In genomic region chr17:15826444-15826909, GRCm38 (mm10) we compare ENCODE assay signal across 8 mouse cellular contexts. TPM values are rescaled to one million over a fixed set of nuclear protein-coding genes. Genes with fewer than 3 reads are reported as not detected.
DNase-seq lines count a peak whose midpoint lies in the region; ATAC-seq and TF ChIP-seq lines count a peak whose summit lies in the region.

No protein-coding gene starts in this region.

- peak overlapping the region; percentile 78 for H3K27ac ChIP-seq in brown adipose tissue, adult 24 weeks (replicated peaks; ENCODE audit: low read depth, low read length)
- peak overlapping the region; percentile 74 for H3K27ac ChIP-seq in forebrain, embryonic 11.5 days (ENCODE audit: low read depth, low read length)
- peak overlapping the region; percentile 90 for H3K27ac ChIP-seq in heart, embryonic 16.5 days (ENCODE audit: low read length)
- no peak overlapping the region for H3K27ac ChIP-seq in liver, embryonic 14.5 days
- H3K27ac ChIP-seq in stomach, embryonic 15.5 days = peak overlapping the region; percentile 96

- no peaks in the 10 kb centered on the region for H3K9me3 ChIP-seq in forebrain, embryonic 11.5 days (ENCODE audit: control insufficient read depth, low read length)
- H3K9me3 ChIP-seq in heart, embryonic 16.5 days (replicated peaks; ENCODE audit: control insufficient read depth, low read length) = no peaks in the 10 kb centered on the region
- no peaks in the 10 kb centered on the region for H3K9me3 ChIP-seq in liver, embryonic 14.5 days (ENCODE audit: control insufficient read depth, low read length)
- no peaks in the 10 kb centered on the region for H3K9me3 ChIP-seq in stomach, embryonic 15.5 days

- no peak for TF ChIP-seq EP300 in liver, embryonic 14.5 days (IDR thresholded peaks at IDR 0.05; ENCODE audit: low read depth)

- no peak for TF ChIP-seq CTCF in liver, embryonic 14.5 days (IDR thresholded peaks at IDR 0.05; ENCODE audit: low read depth)

- H3K27me3 ChIP-seq in forebrain, embryonic 11.5 days (ENCODE audit: control insufficient read depth, insufficient read depth, low read length) = no peaks in the 10 kb centered on the region
- no peaks in the 10 kb centered on the region for H3K27me3 ChIP-seq in heart, embryonic 16.5 days (ENCODE audit: control insufficient read depth, insufficient read depth, low read length)
- peaks cover 73% of the 10 kb centered on the region for H3K27me3 ChIP-seq in liver, embryonic 14.5 days (ENCODE audit: control insufficient read depth, insufficient read depth, low read length)
- no peaks in the 10 kb centered on the region for H3K27me3 ChIP-seq in stomach, embryonic 15.5 days (replicated peaks)

- peak overlapping the region; percentile 93 for H3K9ac ChIP-seq in forebrain, embryonic 11.5 days (ENCODE audit: low read length)
- H3K9ac ChIP-seq in heart, embryonic 16.5 days (ENCODE audit: low read length) = peak overlapping the region; percentile 94
- H3K9ac ChIP-seq in liver, embryonic 14.5 days (replicated peaks) = no peak overlapping the region
- H3K9ac ChIP-seq in stomach, embryonic 15.5 days = peak overlapping the region; percentile 92

- peaks cover 9% of the 10 kb centered on the region for H3K4me1 ChIP-seq in brown adipose tissue, adult 24 weeks (ENCODE audit: control insufficient read depth, insufficient read depth, insufficient read length, low read length)
- H3K4me1 ChIP-seq in forebrain, embryonic 11.5 days (replicated peaks; ENCODE audit: control insufficient read depth, insufficient read depth, low read length) = peaks cover 2% of the 10 kb centered on the region; the same call in 1 of the 2 replicates
- H3K4me1 ChIP-seq in heart, embryonic 16.5 days (ENCODE audit: control insufficient read depth, insufficient read depth, low read length) = peaks cover 20% of the 10 kb centered on the region
- no peaks in the 10 kb centered on the region; a peak in 1 of 4 replicates for H3K4me1 ChIP-seq in liver, embryonic 14.5 days (replicated peaks; ENCODE audit: control insufficient read depth in 2 of 2, insufficient read depth in 2 of 2, low read length in 1 of 2)
- peaks cover 4% of the 10 kb centered on the region; the same call in 1 of the 2 replicates for H3K4me1 ChIP-seq in stomach, embryonic 15.5 days

- peak; percentile 93 for ATAC-seq in forebrain, embryonic 11.5 days (replicated peaks; ENCODE audit: low FRiP score)
- peak; percentile 96 for ATAC-seq in heart, embryonic 16.5 days (replicated peaks; ENCODE audit: extremely low read depth, insufficient read depth, low FRiP score)
- peak; percentile 81 for ATAC-seq in liver, embryonic 14.5 days (ENCODE audit: insufficient read depth)
- peak; percentile 90 for ATAC-seq in stomach, embryonic 15.5 days (ENCODE audit: insufficient read depth, low FRiP score, low read depth)

- DNase-seq in CD4-positive helper T cell, adult 2 months (ENCODE audit: low read depth, low spot score) = peak; percentile 94
- peak; percentile 99 for DNase-seq in forebrain, embryonic 11.5 days (ENCODE audit: low spot score)
- DNase-seq in kidney, postnatal 36 days = peak; percentile 100
- DNase-seq in liver, embryonic 14.5 days (ENCODE audit: low read depth in 3 of 3, low spot score in 3 of 3) = peak; percentile 41 to 44 (median 43)
- DNase-seq in neural tube, embryonic 10.5 days (ENCODE audit: extremely low spot score, low spot score) = peak; percentile 96

- peak overlapping the region; percentile 80 for H3K4me2 ChIP-seq in forebrain, embryonic 11.5 days (ENCODE audit: low read depth, low read length, severe bottlenecking)
- H3K4me2 ChIP-seq in heart, embryonic 16.5 days (ENCODE audit: low read depth, low read length) = peak overlapping the region; percentile 85
- H3K4me2 ChIP-seq in liver, embryonic 14.5 days (ENCODE audit: low read depth) = peak overlapping the region; percentile 44
- H3K4me2 ChIP-seq in stomach, embryonic 15.5 days = peak overlapping the region; percentile 74

- no peaks in the 10 kb centered on the region for H3K36me3 ChIP-seq in forebrain, embryonic 11.5 days (ENCODE audit: control insufficient read depth, insufficient read depth, low read length)
- H3K36me3 ChIP-seq in heart, embryonic 16.5 days (ENCODE audit: control insufficient read depth, insufficient read depth) = no peaks in the 10 kb centered on the region
- H3K36me3 ChIP-seq in liver, embryonic 14.5 days (replicated peaks; ENCODE audit: control insufficient read depth, insufficient read depth, low read depth) = no peaks in the 10 kb centered on the region
- no peaks in the 10 kb centered on the region for H3K36me3 ChIP-seq in stomach, embryonic 15.5 days

- under 1% methylated on average over 31 of the region's 34 CpGs for WGBS in forebrain, embryonic 11.5 days
- WGBS in heart, embryonic 16.5 days = under 1% methylated on average over 34 of the region's 34 CpGs
- WGBS in liver, embryonic 14.5 days (ENCODE audit: insufficient replicate concordance) = 2% methylated on average over 34 of the region's 34 CpGs
- WGBS in stomach, embryonic 15.5 days = under 1% methylated on average over 32 of the region's 34 CpGs

- peak overlapping the region; percentile 86 for H3K4me3 ChIP-seq in brown adipose tissue, adult 24 weeks (ENCODE audit: insufficient read depth, low read depth, low read length)
- H3K4me3 ChIP-seq in forebrain, embryonic 11.5 days (ENCODE audit: low read depth, low read length) = peak overlapping the region; percentile 88
- H3K4me3 ChIP-seq in heart, embryonic 16.5 days (ENCODE audit: low read length) = peak overlapping the region; percentile 93
- peak overlapping the region; percentile 44 to 47 for H3K4me3 ChIP-seq in liver, embryonic 14.5 days (ENCODE audit: insufficient read depth in 1 of 2, low read depth in 2 of 2, low read length in 2 of 2)
- H3K4me3 ChIP-seq in stomach, embryonic 15.5 days (replicated peaks) = peak overlapping the region; percentile 95

RNA-seq across cellular contexts. Expression of gene Rgmb, which starts 4.4 kb away (rescaled TPM):
- 8.0 and 8.6 TPM in 2 replicates for polyA plus RNA-seq in brown adipose tissue, adult 24 weeks (2012; ENCODE audit: insufficient read depth, insufficient read length, missing spikeins)
- 47.6 and 56.5 TPM in 2 replicates for polyA plus RNA-seq in forebrain, embryonic 11.5 days (2014; fragmentation: Nextera tagmentation; extraction: Ambion mirVana)
- polyA plus RNA-seq in heart, embryonic 16.5 days (2015; fragmentation: Nextera tagmentation; extraction: Ambion mirVana) = 8.5 and 8.9 TPM in 2 replicates
- 0.54 and 0.71 TPM in 2 replicates for polyA plus RNA-seq in liver, embryonic 14.5 days (2012; rRNA removed)
- 0.47 and 0.74 TPM in 2 replicates for polyA plus RNA-seq in liver, embryonic 14.5 days (2014; fragmentation: Nextera tagmentation; extraction: Ambion mirVana)
- 49.6 and 53.1 TPM in 2 replicates for polyA plus RNA-seq in stomach, embryonic 15.5 days (2015; fragmentation: Nextera tagmentation; extraction: Ambion mirVana)

Comparison
In these comparisons a context has a peak if more than half of its experiments do, and no peak if none do; other contexts are left out.
1. DNase-seq: peak in every context shown above with its lines; median percentile 100 in kidney, postnatal 36 days; 99 in forebrain, embryonic 11.5 days; 96 in neural tube, embryonic 10.5 days; 94 in CD4-positive helper T cell, adult 2 months; 43 in liver, embryonic 14.5 days.